Mouse (Mus musculus) CH12.LX (cell line): ENCODE results near the gene Ergic1.

Experiments
- E2F4 ChIP-seq: IDR thresholded peaks from 2 replicates; pipeline ENCODE4 v1.6.1; 2011; ENCODE audit warnings: low read depth, low read length, improper control_type of control experiment; ENCODE audit not compliant: insufficient replicate concordance
- HCFC1 ChIP-seq: IDR thresholded peaks from 2 replicates; pipeline ENCODE4 v1.6.1; 2012; ENCODE audit warnings: low read depth, mild to moderate bottlenecking, inconsistent platforms, low read length, improper control_type of control experiment
- MAFK ChIP-seq: IDR thresholded peaks from 2 replicates; pipeline ENCODE4 v1.6.1; 2011; ENCODE audit warnings: low read length, improper control_type of control experiment; ENCODE audit not compliant: insufficient replicate concordance
- NRF1 ChIP-seq: IDR thresholded peaks from 2 replicates; pipeline ENCODE4 v1.6.1; 2014; ENCODE audit warnings: low read depth, mild to moderate bottlenecking, inconsistent platforms, low read length, improper control_type of control experiment, moderate library complexity
- SIN3A ChIP-seq: IDR thresholded peaks from 2 replicates; pipeline ENCODE4 v1.6.1; 2012; ENCODE audit warnings: low read length, improper control_type of control experiment, inconsistent platforms
- SMC3 ChIP-seq: IDR thresholded peaks from 2 replicates; pipeline ENCODE4 v1.6.1; 2011; ENCODE audit warnings: low read depth, low read length, improper control_type of control experiment

DNA sequence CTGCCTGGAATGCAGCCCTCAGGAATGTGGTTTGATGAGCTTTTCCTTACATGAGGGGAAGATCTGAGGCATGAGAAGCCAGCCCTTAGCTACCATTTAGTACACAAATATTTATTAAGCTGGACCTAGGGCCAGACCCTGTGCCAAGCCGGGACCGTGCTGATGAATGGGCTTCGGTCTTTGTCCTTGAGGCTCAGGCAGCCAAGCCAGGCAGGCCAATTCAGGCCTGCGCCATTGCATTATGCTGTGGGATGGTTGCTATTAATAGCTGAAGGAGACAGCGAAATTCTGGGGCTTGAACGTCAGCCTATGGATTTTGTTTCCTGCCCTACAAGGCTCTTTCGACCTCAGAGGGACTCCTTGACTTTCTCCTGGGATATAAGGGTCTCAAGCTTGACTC lies 50.0 kb downstream of the Ergic1 start:
- TF ChIP-seq E2F4 (no peak), NRF1 (no peak), SMC3 (no peak), MAFK (no peak), SIN3A (no peak), HCFC1 (no peak)
